Mouse (Mus musculus) duodenum, adult 2 months (tissue): ENCODE results near the gene 9630041A04Rik. TPM values are rescaled to one million over a fixed set of nuclear protein-coding genes. Genes with fewer than 3 reads are reported as not detected.

Experiments used
- polyA plus RNA-seq: library from polyadenylated mRNA; depleted of rRNA; stranded (reverse); fragments of >200 nt; gene quantifications from 2 replicates; pipeline ENCODE4 v1.2.3, GENCODE M21; 2012; ENCODE audit warnings: low replicate concordance; rRNA removed

The 9630041A04Rik gene
- not detected in 2 replicates for polyA plus RNA-seq

GRCm38 (mm10) chr9:101861596-101862471 is at the start of gene 9630041A04Rik:
Gene 9630041A04Rik (plus strand): TSS chr9:101861841.

